In the genomic region with DNA sequence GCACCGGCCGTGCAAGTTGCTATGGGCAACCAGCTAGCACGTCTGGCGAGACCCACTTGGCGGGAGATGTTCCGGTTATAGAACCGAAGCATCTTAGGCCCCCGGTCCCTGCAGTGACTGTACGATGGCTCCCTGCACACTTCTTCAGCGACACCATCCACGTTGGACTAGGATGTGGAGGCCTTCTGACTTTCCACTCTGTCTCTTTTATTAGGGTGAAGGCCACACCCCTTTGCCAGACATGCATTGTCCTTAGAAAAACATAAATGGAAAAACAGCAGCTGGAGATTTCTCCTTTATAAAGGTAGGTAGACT, we compare ENCODE assay signal across 8 mouse cellular contexts. TPM values are rescaled to one million over a fixed set of nuclear protein-coding genes. Genes with fewer than 3 reads are reported as not detected.
DNase-seq lines count a peak whose midpoint lies in the region; ATAC-seq and TF ChIP-seq lines count a peak whose summit lies in the region.

No protein-coding gene starts in this region.

- TF ChIP-seq EP300 in MEL (IDR thresholded peaks at IDR 0.05; ENCODE audit: low read depth in 1 of 2, low read length in 2 of 2), result no peak

- no peaks in the 10 kb centered on the region for H3K27me3 ChIP-seq in heart, embryonic 16.5 days (ENCODE audit: control insufficient read depth, insufficient read depth, low read length)
- no peaks in the 10 kb centered on the region for H3K27me3 ChIP-seq in MEL (ENCODE audit: control insufficient read depth in 1 of 2, insufficient read depth in 2 of 2, low read length in 2 of 2)
- no peaks in the 10 kb centered on the region for H3K27me3 ChIP-seq in hindbrain, embryonic 12.5 days
- H3K27me3 ChIP-seq in midbrain, embryonic 12.5 days, result 0 out of 2 replicates have a peak, but pooled peaks cover 4% of the 10 kb centered on the region

- WGBS in heart, embryonic 16.5 days, result 0% methylated on average over 11 of the region's 11 CpGs
- 0% methylated on average over 11 of the region's 11 CpGs for WGBS in hindbrain, embryonic 12.5 days
- 0% methylated on average over 11 of the region's 11 CpGs for WGBS in midbrain, embryonic 12.5 days

- no peak for ATAC-seq in heart, embryonic 16.5 days (replicated peaks; ENCODE audit: extremely low read depth, insufficient read depth, low FRiP score)
- no peak for ATAC-seq in hindbrain, embryonic 12.5 days (ENCODE audit: low FRiP score)
- no peak for ATAC-seq in midbrain, embryonic 12.5 days (ENCODE audit: low FRiP score, low read depth)
- no peak for ATAC-seq in inflammation-experienced regulatory T-cells, adult 6 months

- no peak for DNase-seq in heart, adult 11 months
- DNase-seq in MEL (ENCODE audit: low read depth, low spot score), result no peak
- DNase-seq in thymus, postnatal 0 days (ENCODE audit: low spot score), result no peak
- DNase-seq in cerebellum, postnatal 10 days, result no peak

- peaks cover 5% of the 10 kb centered on the region; the same call in 1 of the 2 replicates for H3K79me2 ChIP-seq in MEL (ENCODE audit: control insufficient read depth, insufficient read depth, low read length, poor library complexity)

- H3K4me3 ChIP-seq in heart, embryonic 16.5 days (ENCODE audit: low read length), result peak overlapping the region; percentile 63
- peak overlapping the region; percentile 82 to 89 for H3K4me3 ChIP-seq in MEL (ENCODE audit: control insufficient read depth in 1 of 2, insufficient read depth in 1 of 2, low read depth in 2 of 2, low read length in 2 of 2)
- peak overlapping the region; percentile 64 for H3K4me3 ChIP-seq in hindbrain, embryonic 12.5 days
- peak overlapping the region; percentile 67 for H3K4me3 ChIP-seq in midbrain, embryonic 12.5 days

- peaks cover 3% of the 10 kb centered on the region; the same call in 1 of the 2 replicates for H3K9me3 ChIP-seq in heart, embryonic 16.5 days (replicated peaks; ENCODE audit: control insufficient read depth, low read length)
- no peaks in the 10 kb centered on the region for H3K9me3 ChIP-seq in MEL (replicated peaks; ENCODE audit: insufficient read depth, low read length)
- H3K9me3 ChIP-seq in hindbrain, embryonic 12.5 days (replicated peaks), result 0 out of 2 replicates have a peak, but pooled peaks cover 3% of the 10 kb centered on the region
- H3K9me3 ChIP-seq in midbrain, embryonic 12.5 days, result no peaks in the 10 kb centered on the region

- peak overlapping the region; percentile 80 for H3K9ac ChIP-seq in heart, embryonic 16.5 days (ENCODE audit: low read length)
- peak overlapping the region; percentile 72 for H3K9ac ChIP-seq in MEL (ENCODE audit: control insufficient read depth, low read depth, low read length, poor library complexity, severe bottlenecking)
- H3K9ac ChIP-seq in hindbrain, embryonic 12.5 days, result peak overlapping the region; percentile 81
- peak overlapping the region; percentile 76 for H3K9ac ChIP-seq in midbrain, embryonic 12.5 days (replicated peaks)

- peak overlapping the region; percentile 80 for H3K4me2 ChIP-seq in heart, embryonic 16.5 days (ENCODE audit: low read depth, low read length)
- H3K4me2 ChIP-seq in hindbrain, embryonic 12.5 days (replicated peaks), result peak overlapping the region; percentile 53
- H3K4me2 ChIP-seq in midbrain, embryonic 12.5 days (replicated peaks), result peak overlapping the region; percentile 65

- peaks cover 24% of the 10 kb centered on the region for H3K36me3 ChIP-seq in heart, embryonic 16.5 days (ENCODE audit: control insufficient read depth, insufficient read depth)
- H3K36me3 ChIP-seq in MEL (ENCODE audit: control insufficient read depth in 1 of 2, insufficient read depth in 2 of 2, low read length in 2 of 2), result peaks cover 6 to 10% of the 10 kb centered on the region in 2 experiments
- peaks cover 24% of the 10 kb centered on the region for H3K36me3 ChIP-seq in hindbrain, embryonic 12.5 days
- peaks cover 29% of the 10 kb centered on the region for H3K36me3 ChIP-seq in midbrain, embryonic 12.5 days

- TF ChIP-seq CTCF in MEL (IDR thresholded peaks at IDR 0.05 in 2 of 3, conservative IDR thresholded peaks at IDR 0.05 in 1 of 3; ENCODE audit: control insufficient read depth in 1 of 3, insufficient read depth in 1 of 3, low read depth in 2 of 3, low read length in 3 of 3, poor library complexity in 1 of 3, severe bottlenecking in 1 of 3), result no peak

- TF ChIP-seq POLR2A in MEL (IDR thresholded peaks at IDR 0.05; ENCODE audit: control insufficient read depth in 1 of 2, insufficient read depth in 1 of 2, low read depth in 1 of 2, low read length in 2 of 2, poor library complexity in 1 of 2), result no peak

- H3K27ac ChIP-seq in heart, embryonic 16.5 days (ENCODE audit: low read length), result peak overlapping the region; percentile 79
- H3K27ac ChIP-seq in MEL (ENCODE audit: control insufficient read depth, low read depth, low read length), result peak overlapping the region; percentile 84
- peak overlapping the region; percentile 87 for H3K27ac ChIP-seq in hindbrain, embryonic 12.5 days
- peak overlapping the region; percentile 88 for H3K27ac ChIP-seq in midbrain, embryonic 12.5 days (replicated peaks)

- no peak for TF ChIP-seq RAD21 in MEL (IDR thresholded peaks at IDR 0.05; ENCODE audit: low read depth, low read length)

- H3K4me1 ChIP-seq in heart, embryonic 16.5 days (ENCODE audit: control insufficient read depth, insufficient read depth, low read length), result peaks cover 8% of the 10 kb centered on the region
- H3K4me1 ChIP-seq in MEL (ENCODE audit: control insufficient read depth in 1 of 2, insufficient read depth in 2 of 2, low read length in 2 of 2), result peaks cover 4 to 11% of the 10 kb centered on the region in 2 experiments
- H3K4me1 ChIP-seq in hindbrain, embryonic 12.5 days, result peaks cover 10% of the 10 kb centered on the region
- peaks cover 13% of the 10 kb centered on the region for H3K4me1 ChIP-seq in midbrain, embryonic 12.5 days

TF ChIP-seq in MEL, 35 proteins besides CTCF, POLR2A, EP300 and RAD21:
- TF ChIP-seq MXI1 (IDR thresholded peaks at IDR 0.05; ENCODE audit: low read depth, low read length) (peak; percentile 53), CHD2 (IDR thresholded peaks at IDR 0.05; ENCODE audit: low read length) (no peak), SIN3A (IDR thresholded peaks at IDR 0.05; ENCODE audit: low read length) (peak; percentile 81; the same call in 1 of the 2 replicates), POLR2AphosphoS5 (IDR thresholded peaks at IDR 0.05; ENCODE audit: borderline replicate concordance, low read depth, low read length) (no peak)

RNA-seq across cellular contexts. Expression of a gene that starts 0.5 kb away (rescaled TPM):
- 34.9 and 39.8 TPM in 2 replicates for polyA plus RNA-seq in heart, embryonic 16.5 days (2015; fragmentation: Nextera tagmentation; extraction: Ambion mirVana)
- 40.2 and 41.6 TPM in 2 replicates for total RNA-seq in MEL (2012; rRNA removed)
- 1,000 to 10,000 TPM in 1 of 2 experiments, 10 to 100 TPM in 1; 47.1 to 1,743 TPM for polyA plus RNA-seq in MEL (2012; ENCODE audit: insufficient read depth in 1 of 2, insufficient read length in 2 of 2, low read depth in 1 of 2, low replicate concordance in 2 of 2, missing spikeins in 1 of 2)
- polyA plus RNA-seq in hindbrain, embryonic 12.5 days (2016; fragmentation: Nextera tagmentation; extraction: Ambion mirVana), result 44.1 and 45.7 TPM in 2 replicates
- polyA plus RNA-seq in midbrain, embryonic 12.5 days (2016; fragmentation: Nextera tagmentation; extraction: Ambion mirVana), result 47.0 and 47.1 TPM in 2 replicates
- 59.4 and 60.0 TPM in 2 replicates for polyA plus RNA-seq in thymus, postnatal 0 days (2015; fragmentation: Nextera tagmentation; extraction: Ambion mirVana)
- polyA plus RNA-seq in inflammation-experienced regulatory T-cells, adult 6 months (2017; shearing (Covaris generic)), result 10 to 100 TPM; 44.8 to 49.1 (median 46.0) TPM

RNA-seq across cellular contexts. Expression of a gene that starts 12.5 kb away (rescaled TPM):
- not detected in 2 replicates for polyA plus RNA-seq in heart, embryonic 16.5 days (2015; fragmentation: Nextera tagmentation; extraction: Ambion mirVana)
- total RNA-seq in MEL (2012; rRNA removed), result 0.04 and 0.10 TPM in 2 replicates
- polyA plus RNA-seq in MEL (2012; ENCODE audit: insufficient read depth in 1 of 2, insufficient read length in 2 of 2, low read depth in 1 of 2, low replicate concordance in 2 of 2, missing spikeins in 1 of 2), result not detected
- not detected in 2 replicates for polyA plus RNA-seq in hindbrain, embryonic 12.5 days (2016; fragmentation: Nextera tagmentation; extraction: Ambion mirVana)
- not detected in 2 replicates for polyA plus RNA-seq in midbrain, embryonic 12.5 days (2016; fragmentation: Nextera tagmentation; extraction: Ambion mirVana)
- 0.08 and 0.12 TPM in 2 replicates for polyA plus RNA-seq in thymus, postnatal 0 days (2015; fragmentation: Nextera tagmentation; extraction: Ambion mirVana)
- under 1 TPM; 0.28 to 0.39 (median 0.36) TPM for polyA plus RNA-seq in inflammation-experienced regulatory T-cells, adult 6 months (2017; shearing (Covaris generic))

RNA-seq across cellular contexts. Expression of a gene that starts 46.9 kb away (rescaled TPM):
- 3.6 TPM in 2 replicates for polyA plus RNA-seq in heart, embryonic 16.5 days (2015; fragmentation: Nextera tagmentation; extraction: Ambion mirVana)
- 3.7 and 3.9 TPM in 2 replicates for total RNA-seq in MEL (2012; rRNA removed)
- 1 to 10 TPM in 1 of 2 experiments, not detected in 1; 5.2 TPM for polyA plus RNA-seq in MEL (2012; ENCODE audit: insufficient read depth in 1 of 2, insufficient read length in 2 of 2, low read depth in 1 of 2, low replicate concordance in 2 of 2, missing spikeins in 1 of 2)
- 4.7 and 5.9 TPM in 2 replicates for polyA plus RNA-seq in hindbrain, embryonic 12.5 days (2016; fragmentation: Nextera tagmentation; extraction: Ambion mirVana)
- polyA plus RNA-seq in midbrain, embryonic 12.5 days (2016; fragmentation: Nextera tagmentation; extraction: Ambion mirVana), result 2.4 and 3.2 TPM in 2 replicates
- polyA plus RNA-seq in thymus, postnatal 0 days (2015; fragmentation: Nextera tagmentation; extraction: Ambion mirVana), result 2.3 and 2.4 TPM in 2 replicates
- 1 to 10 TPM; 1.8 to 8.0 (median 4.6) TPM for polyA plus RNA-seq in inflammation-experienced regulatory T-cells, adult 6 months (2017; shearing (Covaris generic))

RNA-seq across cellular contexts. Expression of a gene that starts 47.2 kb away (rescaled TPM):
- polyA plus RNA-seq in heart, embryonic 16.5 days (2015; fragmentation: Nextera tagmentation; extraction: Ambion mirVana), result 5.2 and 7.0 TPM in 2 replicates
- total RNA-seq in MEL (2012; rRNA removed), result 29.6 and 34.0 TPM in 2 replicates
- polyA plus RNA-seq in MEL (2012; ENCODE audit: insufficient read depth in 1 of 2, insufficient read length in 2 of 2, low read depth in 1 of 2, low replicate concordance in 2 of 2, missing spikeins in 1 of 2), result 10 to 100 TPM in 1 of 2 experiments, not detected in 1; 41.6 TPM
- polyA plus RNA-seq in hindbrain, embryonic 12.5 days (2016; fragmentation: Nextera tagmentation; extraction: Ambion mirVana), result 4.0 and 4.6 TPM in 2 replicates
- 3.3 and 3.5 TPM in 2 replicates for polyA plus RNA-seq in midbrain, embryonic 12.5 days (2016; fragmentation: Nextera tagmentation; extraction: Ambion mirVana)
- polyA plus RNA-seq in thymus, postnatal 0 days (2015; fragmentation: Nextera tagmentation; extraction: Ambion mirVana), result 14.4 TPM in 2 replicates
- 10 to 100 TPM; 22.4 to 30.5 (median 26.4) TPM for polyA plus RNA-seq in inflammation-experienced regulatory T-cells, adult 6 months (2017; shearing (Covaris generic))
